Mouse (Mus musculus) lung, postnatal 25 days (tissue): Measurements from ENCODE around the gene Ephb2.

ENCODE experiments used
- DNase-seq: peaks from one replicate; pipeline ENCODE4 v3.0.0; 2022; ENCODE audit warnings: low spot score

Ephb2 gene

GRCm38 (mm10) chr4:136651357-136651811 lies 184.4 kb downstream of the Ephb2 start:
- DNase-seq: no peak

DNA sequence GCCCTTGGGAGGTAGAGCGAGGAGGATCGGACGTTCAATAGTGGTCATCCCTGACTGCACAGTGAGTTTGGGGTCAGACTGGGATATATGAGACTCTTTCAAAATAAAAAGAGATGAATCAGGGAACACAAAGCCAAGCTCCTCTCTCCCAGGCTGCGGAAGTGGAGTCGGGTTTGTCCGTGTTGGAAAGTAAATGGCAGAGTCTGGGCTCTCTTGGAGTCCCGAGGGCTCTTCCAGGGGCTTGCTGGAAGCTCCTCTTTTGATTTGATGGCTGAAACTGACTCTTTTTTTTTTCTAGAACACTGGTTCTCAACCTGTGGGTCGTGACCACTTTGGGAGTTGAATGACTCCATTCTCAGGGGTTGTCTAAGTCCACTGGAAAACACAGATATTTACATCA lies 185.5 kb downstream of the Ephb2 start:
- no peak for DNase-seq

GRCm38 (mm10) chr4:136649480-136650196 lies 186.2 kb downstream of the Ephb2 start:
- no peak for DNase-seq

GRCm38 (mm10) chr4:136648922-136649479 lies 186.8 kb downstream of the Ephb2 start:
- DNase-seq: peak; percentile 61

DNA sequence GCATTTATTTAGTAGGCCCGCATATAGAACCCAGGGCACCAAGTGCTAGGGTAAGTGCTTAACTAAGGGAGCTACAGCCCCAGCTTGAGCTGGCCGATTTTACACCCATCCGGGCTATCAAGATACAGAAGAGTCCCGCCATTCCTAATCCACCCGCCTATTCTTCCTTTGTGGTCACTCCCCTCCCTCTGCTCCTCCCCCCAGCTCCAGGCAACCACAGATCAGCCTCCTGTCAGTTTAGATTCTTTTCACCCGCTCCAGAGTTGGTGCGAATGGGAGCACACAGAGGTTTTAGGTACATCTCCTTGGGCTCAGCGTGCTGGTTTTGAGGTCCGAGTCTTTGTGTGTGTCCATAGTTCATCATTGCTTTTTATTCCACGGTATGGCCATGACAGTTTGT lies 196.9 kb downstream of the Ephb2 start:
- DNase-seq: no peak

- no peak for DNase-seq
These were observed 197.5 kb downstream of the Ephb2 start for GRCm38 (mm10) chr4:136638230-136638750.

- no peak for DNase-seq
These were observed 198.1 kb downstream of the Ephb2 start for GRCm38 (mm10) chr4:136637563-136638229.

DNA sequence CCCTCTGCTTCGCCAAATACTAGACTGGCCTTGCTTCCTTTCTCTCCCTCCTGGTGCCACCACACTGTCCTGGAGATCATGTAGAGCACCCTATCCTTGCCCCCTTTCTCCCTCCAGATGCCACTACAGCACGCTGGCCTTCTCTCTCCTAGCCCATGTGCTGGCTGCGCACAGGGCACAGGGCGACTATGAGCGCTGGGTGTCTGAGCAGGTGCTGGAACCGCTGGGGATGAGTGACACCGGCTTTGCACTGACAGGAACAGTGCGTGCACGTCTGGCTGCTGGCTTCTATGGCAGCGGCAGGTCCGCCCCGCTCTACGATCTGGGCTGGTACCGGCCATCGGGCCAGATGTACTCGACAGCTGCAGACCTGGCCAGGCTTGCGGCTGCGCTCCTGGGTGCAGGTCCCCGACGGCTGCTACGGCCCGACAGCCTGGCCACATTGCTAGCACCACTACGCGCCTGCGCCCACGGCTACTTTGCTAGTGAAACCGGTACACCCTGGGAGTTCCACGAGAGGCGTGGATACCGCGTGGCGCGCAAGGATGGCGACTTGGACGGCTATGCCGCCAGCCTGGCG lies 198.7 kb downstream of the Ephb2 start:
- DNase-seq: no peak

DNA sequence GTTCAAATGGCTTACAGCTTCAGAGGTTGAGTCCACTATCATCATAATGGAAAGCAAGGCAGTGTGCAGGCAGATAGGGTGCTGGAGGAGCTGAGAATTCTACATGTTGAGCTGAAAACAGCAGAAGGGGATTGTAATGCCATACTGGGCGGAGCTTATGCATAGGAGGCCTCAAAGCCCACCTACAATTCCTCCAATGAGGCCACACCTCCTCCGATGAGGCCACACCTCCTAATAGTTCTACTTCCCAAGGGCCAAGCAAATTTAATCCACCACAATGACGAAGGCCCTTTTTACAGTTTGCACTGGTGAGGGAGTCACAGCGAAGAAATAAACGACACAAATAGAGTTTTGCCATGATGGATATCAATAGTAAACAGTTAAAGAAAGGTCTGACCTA lies 199.3 kb downstream of the Ephb2 start:
- no peak for DNase-seq

DNA sequence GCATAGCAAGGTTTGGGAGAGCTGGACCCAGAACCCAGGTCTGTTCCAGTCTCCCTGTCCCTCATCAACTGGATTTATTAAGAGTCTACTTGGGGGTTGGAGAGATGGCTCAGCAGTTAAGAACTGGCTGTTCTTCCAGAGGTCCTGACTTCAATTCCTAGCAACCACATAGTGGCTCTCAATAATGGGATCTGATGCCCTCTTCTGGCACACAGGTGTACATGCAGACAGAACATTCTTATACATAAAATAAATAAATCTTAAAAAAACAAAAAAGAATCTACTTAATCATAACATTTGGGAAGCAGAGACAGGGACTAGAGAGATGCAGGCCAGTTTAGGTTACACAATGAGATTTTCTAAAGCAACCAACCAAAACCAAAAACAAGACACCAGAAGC lies 199.8 kb downstream of the Ephb2 start:
- no peak for DNase-seq

DNA sequence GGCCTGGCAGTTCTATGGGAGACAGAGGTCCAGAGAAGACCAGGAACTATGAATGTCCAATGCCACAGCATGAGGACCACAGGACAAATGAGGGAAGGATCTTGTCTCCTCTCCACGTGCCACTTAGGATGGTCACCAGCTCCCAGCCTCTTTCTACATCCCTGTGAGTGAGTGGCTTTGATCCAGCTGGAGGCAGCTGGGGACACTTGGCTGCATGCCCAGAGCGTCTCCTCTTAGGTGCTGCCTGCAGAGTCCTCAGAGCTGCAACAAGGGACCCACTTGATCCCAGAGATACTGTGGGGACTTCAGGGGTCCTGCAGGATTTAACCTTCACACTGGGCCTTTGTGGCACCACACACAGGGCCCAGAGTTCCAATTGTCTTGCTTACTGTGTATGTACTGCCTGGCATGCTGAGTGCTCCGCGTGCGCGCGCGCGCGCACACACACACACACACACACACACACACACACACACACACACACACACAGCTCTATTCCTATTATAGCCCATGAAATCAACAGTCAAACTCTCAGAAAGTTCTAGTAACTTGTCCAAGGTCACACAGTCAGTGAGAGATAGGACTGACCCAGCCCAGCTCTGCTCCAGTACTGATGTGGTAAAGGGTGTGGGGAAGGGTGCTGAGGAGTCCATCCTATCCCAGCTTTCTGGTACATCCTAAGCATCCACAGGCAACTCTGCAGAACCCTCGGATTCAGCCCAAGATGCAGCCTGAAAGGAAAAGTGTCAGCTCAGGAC lies 204.4 kb downstream of the Ephb2 start:
- DNase-seq: no peak

- no peak for DNase-seq
These were observed 209.2 kb downstream of the Ephb2 start for GRCm38 (mm10) chr4:136626590-136626989.

DNA sequence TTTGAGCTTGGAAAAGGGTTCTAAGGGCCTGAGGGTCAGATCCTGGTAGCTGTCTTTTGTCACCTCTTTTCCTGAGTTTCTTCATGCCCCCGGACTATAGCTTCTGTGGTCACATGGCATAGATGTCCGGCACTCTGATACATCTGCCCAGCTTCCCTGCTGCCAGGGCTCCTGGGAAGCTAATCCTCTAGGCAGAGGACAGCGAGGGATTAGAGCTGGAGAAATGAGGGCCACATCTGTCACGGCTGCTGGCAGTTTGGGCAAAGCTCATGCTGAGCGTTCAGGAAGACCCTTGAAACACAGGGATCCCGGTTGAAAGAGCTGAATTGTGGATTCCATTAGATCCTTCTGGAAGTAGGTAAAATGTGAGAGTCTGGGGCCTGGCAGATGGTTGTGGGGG lies 213.4 kb downstream of the Ephb2 start, which contains the start of gene Lactbl1:
Gene Lactbl1, plus strand, starts transcription at position 234 of the 400 bp plus-strand sequence.
- DNase-seq: no peak

GRCm38 (mm10) chr4:136621956-136622355 lies 213.8 kb downstream of the Ephb2 start:
- no peak for DNase-seq

DNA sequence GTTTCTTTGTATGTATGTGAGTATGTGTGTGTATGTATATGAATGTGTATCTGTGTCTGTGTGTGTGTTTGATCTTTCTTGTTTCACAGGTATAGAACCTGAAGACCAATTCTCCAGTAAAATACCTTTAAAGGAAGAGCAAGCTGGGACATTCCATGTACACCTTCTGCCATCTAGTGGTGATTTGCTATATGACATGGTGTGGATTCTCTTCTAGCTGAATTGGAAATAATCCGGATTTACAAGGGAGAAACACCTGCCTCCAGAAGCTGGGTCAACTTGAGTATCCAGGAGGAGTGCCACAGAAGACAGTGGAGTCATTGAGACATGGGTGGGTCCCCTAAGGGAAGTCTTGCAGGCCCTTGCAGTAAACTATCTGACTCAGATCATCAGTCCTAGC lies 214.5 kb downstream of the Ephb2 start:
- peak; percentile 56 for DNase-seq

DNA sequence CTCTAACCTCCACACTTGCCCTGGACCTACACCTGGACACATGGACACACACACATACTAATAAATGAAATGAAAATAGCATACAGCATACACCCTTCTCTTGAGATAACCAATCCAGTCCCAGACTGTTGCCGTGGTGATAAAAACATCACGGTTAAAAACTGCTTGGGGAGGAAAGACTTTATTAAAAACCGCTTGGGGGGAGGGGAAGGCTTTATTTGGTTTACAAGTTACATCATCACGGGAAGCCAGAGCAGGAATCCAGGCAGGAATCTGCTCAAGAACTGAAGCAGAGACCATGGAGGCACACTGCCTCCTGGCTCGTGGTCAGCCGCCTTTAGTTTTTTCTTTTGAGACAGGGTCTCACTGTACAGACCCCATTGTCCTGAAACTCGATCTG lies 222.1 kb downstream of the Ephb2 start:
- DNase-seq: no peak

- peak; percentile 56 for DNase-seq
These were observed 225.4 kb downstream of the Ephb2 start, which contains the start of gene Tex46 for GRCm38 (mm10) chr4:136610387-136610856. Gene Tex46 (plus strand): TSS chr4:136610437.

- DNase-seq: no peak
These were observed 229.9 kb downstream of the Ephb2 start for GRCm38 (mm10) chr4:136605756-136606485.

DNA sequence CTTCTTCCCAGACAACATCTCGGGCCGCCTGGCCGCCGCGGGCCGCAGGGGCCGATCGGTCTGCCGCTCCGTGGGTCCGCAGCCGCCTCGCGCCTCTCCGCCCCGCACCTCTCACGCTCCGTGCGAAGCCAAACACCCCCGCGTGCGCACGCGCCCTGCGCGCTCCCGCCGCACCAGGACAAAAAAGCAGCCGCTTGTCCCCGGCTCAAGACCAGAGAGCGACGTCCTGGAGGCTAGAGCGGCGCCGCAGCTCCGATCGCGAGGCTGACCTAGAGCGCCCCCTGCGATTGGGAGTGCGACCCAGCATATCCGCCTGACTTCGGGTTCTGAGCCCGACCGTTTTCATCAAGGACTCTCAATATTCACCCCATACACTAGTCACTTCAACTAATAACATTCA lies 233.2 kb downstream of the Ephb2 start, which contains the start of gene Kdm1a:
Gene Kdm1a, minus strand, starts transcription at position 156 of the 400 bp plus-strand sequence.
- DNase-seq: peak; percentile 95

DNA sequence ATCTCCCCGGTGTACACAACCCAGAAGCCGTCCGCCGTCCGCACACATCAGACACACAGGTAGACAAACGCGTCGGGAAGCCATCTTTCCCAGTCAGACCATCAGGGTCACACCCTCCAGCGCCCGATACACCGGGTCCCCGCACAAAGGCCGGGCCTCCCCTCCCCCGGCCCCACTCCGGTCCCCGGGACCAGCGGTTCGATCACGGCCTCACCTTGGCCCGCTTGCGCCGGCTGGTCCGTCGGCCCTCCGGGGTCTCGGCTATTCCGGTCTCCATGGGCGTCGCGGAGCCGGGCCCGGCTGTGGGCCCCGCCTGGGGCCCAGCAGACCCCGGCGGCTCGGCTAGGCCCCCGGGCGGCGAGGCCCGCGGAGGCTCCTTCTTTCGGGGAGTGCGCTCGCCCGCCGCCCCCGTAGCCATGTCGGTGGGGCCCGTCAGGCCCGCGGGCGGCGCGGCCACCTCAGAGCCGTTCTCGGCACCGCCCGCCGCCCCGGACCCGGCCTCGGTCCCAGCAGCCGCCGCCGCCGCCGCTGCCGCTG lies 233.7 kb downstream of the Ephb2 start:
- DNase-seq: peak; percentile 14

- DNase-seq: peak; percentile 27
These were observed 234.3 kb downstream of the Ephb2 start for GRCm38 (mm10) chr4:136601476-136601875.
